ENCODE assay signal across 9 mouse cellular contexts in the genomic region with DNA sequence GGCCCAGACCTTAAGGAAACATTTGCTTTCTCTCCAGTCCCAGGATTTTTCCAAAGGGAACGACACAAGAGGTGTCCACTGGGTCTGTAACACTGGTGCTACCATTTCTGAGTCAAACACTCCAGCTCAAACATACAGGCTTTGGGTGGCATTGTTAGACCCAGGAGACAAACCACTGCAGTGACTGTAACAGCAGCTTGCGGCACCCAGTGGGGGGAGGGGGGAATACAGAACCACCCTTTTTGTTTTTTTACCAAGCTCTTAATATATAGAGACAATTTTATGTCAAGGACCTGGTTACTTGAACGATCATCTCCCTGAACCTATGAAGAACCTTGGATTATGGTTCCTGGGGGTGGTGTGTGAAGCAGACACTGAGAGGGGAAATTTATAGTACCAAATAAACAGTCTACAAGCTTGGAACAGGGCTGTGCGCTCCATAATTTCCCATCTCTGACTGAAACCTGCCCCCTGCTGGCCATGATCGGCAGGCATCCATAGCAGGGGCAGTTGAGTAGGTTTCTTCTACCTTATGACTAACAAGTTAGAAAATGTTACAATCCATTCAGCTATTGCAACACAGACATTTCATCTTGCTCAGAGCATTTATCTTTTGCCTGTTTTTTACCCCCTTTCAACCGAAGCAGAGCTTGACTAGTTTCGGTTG. TPM values are rescaled to one million over a fixed set of nuclear protein-coding genes. Genes with fewer than 3 reads are reported as not detected.
A peak's percentile ranks its signal among the peaks of the same experiment; 100 is the strongest.
DNase-seq lines count a peak whose midpoint lies in the region; ATAC-seq and TF ChIP-seq lines count a peak whose summit lies in the region.
"Had no signal": no experiment of that assay in that cellular context is flagged by ENCODE, and none has a peak within 500 bp of the region (broad histone marks: within the 10 kb centered on the region; RNA-seq: fewer than 3 reads in every experiment).

No protein-coding gene starts in this region.

- no peak overlapping the region for H3K4me2 ChIP-seq in forebrain, embryonic 13.5 days
- H3K4me2 ChIP-seq in heart, embryonic 16.5 days (ENCODE audit: low read depth, low read length), result peak overlapping the region; percentile 84; the same call in 1 of the 2 replicates
- H3K4me2 ChIP-seq: liver, embryonic 15.5 days had no signal

- H3K4me3 ChIP-seq in ES-E14 (ENCODE audit: insufficient read depth in 1 of 2, low read depth in 1 of 2, low read length in 2 of 2, poor library complexity in 1 of 2, severe bottlenecking in 1 of 2), result no peak overlapping the region
- H3K4me3 ChIP-seq in forebrain, embryonic 13.5 days, result no peak overlapping the region
- H3K4me3 ChIP-seq in heart, embryonic 16.5 days (ENCODE audit: low read length), result no peak overlapping the region
- no peak overlapping the region for H3K4me3 ChIP-seq in olfactory bulb, adult 2 months (ENCODE audit: insufficient read depth, low read depth, low read length)
- H3K4me3 ChIP-seq: liver, embryonic 15.5 days had no signal

- no peaks in the 10 kb centered on the region for H3K27me3 ChIP-seq in forebrain, embryonic 13.5 days
- H3K27me3 ChIP-seq in heart, embryonic 16.5 days (ENCODE audit: control insufficient read depth, insufficient read depth, low read length), result no peaks in the 10 kb centered on the region

- peaks cover 0 to 18% of the 10 kb centered on the region in 2 experiments for H3K4me1 ChIP-seq in ES-E14 (ENCODE audit: control insufficient read depth in 2 of 2, insufficient read depth in 2 of 2, low read length in 2 of 2, poor library complexity in 1 of 2)
- peaks cover 39% of the 10 kb centered on the region for H3K4me1 ChIP-seq in forebrain, embryonic 13.5 days
- H3K4me1 ChIP-seq in heart, embryonic 16.5 days (ENCODE audit: control insufficient read depth, insufficient read depth, low read length), result peaks cover 33% of the 10 kb centered on the region
- H3K4me1 ChIP-seq in olfactory bulb, adult 2 months (ENCODE audit: control insufficient read depth, insufficient read depth, low read length), result peaks cover 25% of the 10 kb centered on the region

- H3K36me3 ChIP-seq in ES-E14 (ENCODE audit: control insufficient read depth, insufficient read depth, low read length, poor library complexity, severe bottlenecking), result no peaks in the 10 kb centered on the region
- H3K36me3 ChIP-seq in forebrain, embryonic 13.5 days (ENCODE audit: poor library complexity, severe bottlenecking), result no peaks in the 10 kb centered on the region
- no peaks in the 10 kb centered on the region for H3K36me3 ChIP-seq in heart, embryonic 16.5 days (ENCODE audit: control insufficient read depth, insufficient read depth)
- H3K36me3 ChIP-seq: liver, embryonic 15.5 days had no signal

- no peaks in the 10 kb centered on the region for H3K9me3 ChIP-seq in ES-E14 (ENCODE audit: control insufficient read depth, insufficient read depth, low read depth, low read length)
- H3K9me3 ChIP-seq in forebrain, embryonic 13.5 days (replicated peaks), result no peaks in the 10 kb centered on the region
- H3K9me3 ChIP-seq in heart, embryonic 16.5 days (replicated peaks; ENCODE audit: control insufficient read depth, low read length), result no peaks in the 10 kb centered on the region
- H3K9me3 ChIP-seq: liver, embryonic 15.5 days had no signal

- in situ Hi-C loops in ES-E14 (cut with MboI; ENCODE audit: low sequenced_read_pairs in 2 of 2, unreplicated experiment in 2 of 2), result no loop called here

- ATAC-seq in cerebellum, adult (ENCODE audit: insufficient number of reproducible peaks, low FRiP score, low TSS enrichment), result 0 out of 2 replicates have a peak, but pooled peaks have one; percentile 33
- peak; percentile 57 for ATAC-seq in forebrain, embryonic 13.5 days
- ATAC-seq in heart, embryonic 16.5 days (replicated peaks; ENCODE audit: extremely low read depth, insufficient read depth, low FRiP score), result no peak

- peak; percentile 74 for DNase-seq in ES-E14 (ENCODE audit: low read depth, low spot score)
- DNase-seq in kidney, postnatal 36 days, result peak; percentile 85 to 96
- peak; percentile 71 to 83 for DNase-seq in lung, adult 18-20 months
- DNase-seq in thymus, postnatal 0 days (ENCODE audit: low spot score), result peak; percentile 64

- no peak overlapping the region for H3K9ac ChIP-seq in ES-E14 (ENCODE audit: insufficient read depth, low read depth, low read length, poor library complexity, severe bottlenecking)
- H3K9ac ChIP-seq in forebrain, embryonic 13.5 days, result no peak overlapping the region
- no peak overlapping the region for H3K9ac ChIP-seq in heart, embryonic 16.5 days (ENCODE audit: low read length)
- H3K9ac ChIP-seq: liver, embryonic 15.5 days had no signal

- no peak for TF ChIP-seq POLR2A in olfactory bulb, adult 2 months (IDR thresholded peaks at IDR 0.05; ENCODE audit: insufficient read depth, low read depth, low read length)

- H3K27ac ChIP-seq in ES-E14 (ENCODE audit: insufficient read depth, low read depth, low read length, poor library complexity, severe bottlenecking), result no peak overlapping the region
- peak overlapping the region; percentile 84 for H3K27ac ChIP-seq in forebrain, embryonic 13.5 days
- peak overlapping the region; percentile 89 for H3K27ac ChIP-seq in heart, embryonic 16.5 days (ENCODE audit: low read length)
- peak overlapping the region; percentile 92 for H3K27ac ChIP-seq in olfactory bulb, adult 2 months (ENCODE audit: insufficient read depth, low read depth, low read length)
- H3K27ac ChIP-seq: liver, embryonic 15.5 days had no signal

- TF ChIP-seq CTCF in olfactory bulb, adult 2 months (IDR thresholded peaks at IDR 0.05; ENCODE audit: insufficient read depth, low read depth, low read length), result peak; percentile 69; the same call in 1 of the 2 replicates

- 45% methylated on average over 7 of the region's 7 CpGs for WGBS in forebrain, embryonic 13.5 days
- WGBS in heart, embryonic 16.5 days, result 39% methylated on average over 7 of the region's 7 CpGs
- WGBS in olfactory bulb, adult 2 months, result 19% methylated on average over 7 of the region's 7 CpGs

TF ChIP-seq in ES-E14, 5 proteins besides CTCF, POLR2A, EP300 and RAD21:
- TF ChIP-seq MAFK (IDR thresholded peaks at IDR 0.05; ENCODE audit: insufficient read depth, low read depth, low read length) (no peak), CHD2 (IDR thresholded peaks at IDR 0.05; ENCODE audit: low read depth, low read length) (no peak), ZNF384 (IDR thresholded peaks at IDR 0.05; ENCODE audit: low read depth, low read length) (0 out of 2 replicates have a peak, but pooled peaks have one; percentile 24), ZC3H11A (IDR thresholded peaks at IDR 0.05; ENCODE audit: borderline replicate concordance, low read depth, low read length) (peak; percentile 24; the same call in 1 of the 2 replicates), HCFC1 (IDR thresholded peaks at IDR 0.05; ENCODE audit: borderline replicate concordance, insufficient read depth, low read length) (no peak)

RNA-seq across cellular contexts. Expression of gene Ndufb4, which starts 28.2 kb away (rescaled TPM):
- total RNA-seq in ES-E14 (2012; rRNA removed), result 45.0 and 47.3 TPM in 2 replicates
- polyA plus RNA-seq in forebrain, embryonic 13.5 days (2015; fragmentation: Nextera tagmentation; extraction: Ambion mirVana), result 59.4 and 75.9 TPM in 2 replicates
- 86.9 and 106 TPM in 2 replicates for polyA plus RNA-seq in heart, embryonic 16.5 days (2015; fragmentation: Nextera tagmentation; extraction: Ambion mirVana)
- not detected in 2 replicates for polyA plus RNA-seq in olfactory bulb, adult 2 months (2012; ENCODE audit: insufficient read depth, insufficient read length, low replicate concordance, missing spikeins)
- 93.4 and 93.7 TPM in 2 replicates for polyA plus RNA-seq in thymus, postnatal 0 days (2015; fragmentation: Nextera tagmentation; extraction: Ambion mirVana)
